Mouse (Mus musculus) neural tube, embryonic 15.5 days (tissue): Measurements from ENCODE around the gene Slc4a2. TPM values are rescaled to one million over a fixed set of nuclear protein-coding genes. Genes with fewer than 3 reads are reported as not detected.

Source experiments
- ATAC-seq: fragments of 200-750 bp; cut with Nextera tagmentation; 2 replicates; pipeline ENCODE4 v1.8.0; 2017; ENCODE audit warnings: mild to moderate bottlenecking, moderate TSS enrichment, moderate library complexity; ENCODE audit not compliant: low FRiP score
- H3K27ac ChIP-seq: fragments of 300-500 bp; sonication (generic); replicated peaks from 2 replicates; pipeline ENCODE4 v1.5.1; 2015; ENCODE audit warnings: mild to moderate bottlenecking, inconsistent platforms
- H3K27me3 ChIP-seq: fragments of 300-500 bp; sonication (generic); replicated peaks from 2 replicates; pipeline ENCODE4 v1.6.1; 2015; ENCODE audit warnings: inconsistent platforms
- H3K36me3 ChIP-seq: fragments of 300-500 bp; sonication (generic); 2 replicates; pipeline ENCODE4 v1.6.1; 2015; ENCODE audit warnings: inconsistent platforms
- H3K4me1 ChIP-seq: fragments of 300-500 bp; sonication (generic); 2 replicates; pipeline ENCODE4 v1.6.1; 2015; ENCODE audit warnings: inconsistent platforms
- H3K4me2 ChIP-seq: fragments of 300-500 bp; sonication (generic); 2 replicates; pipeline ENCODE4 v1.6.1; 2015; ENCODE audit warnings: inconsistent platforms, mild to moderate bottlenecking, moderate library complexity
- H3K4me3 ChIP-seq: fragments of 300-500 bp; sonication (generic); replicated peaks from 2 replicates; pipeline ENCODE4 v1.5.1; 2015; ENCODE audit warnings: mild to moderate bottlenecking, inconsistent platforms
- H3K9ac ChIP-seq: fragments of 300-500 bp; sonication (generic); replicated peaks from 2 replicates; pipeline ENCODE4 v1.6.1; 2015; ENCODE audit warnings: mild to moderate bottlenecking, inconsistent platforms
- H3K9me3 ChIP-seq: fragments of 300-500 bp; sonication (generic); replicated peaks from 2 replicates; pipeline ENCODE4 v1.6.1; 2016; ENCODE audit warnings: inconsistent platforms
- WGBS: fragments of 180-500 bp; shearing (Covaris S2); methylation state at CpG from one replicate; pipeline ENCODE4 v1.1.7; 2015; ENCODE audit warnings: mixed read lengths; 5-methylcytosine and 5-hydroxymethylcytosine counted together
- polyA plus RNA-seq: library from polyadenylated mRNA; unstranded; fragments of >200 nt; fragmentation: Nextera tagmentation; extraction: Ambion mirVana; gene quantifications from 2 replicates; pipeline ENCODE4 v1.2.1, GENCODE M21; 2015

The Slc4a2 gene
- polyA plus RNA-seq, 1 experiment from 2014 or later = 15.3 TPM

GRCm38 (mm10) chr5:24399686-24400085 is 24.0 kb upstream of the Slc4a2 start:
- Histone ChIP-seq H3K4me1 (peaks cover 15% of the 10 kb centered on the region), H3K27me3 (no peaks in the 10 kb centered on the region), H3K4me3 (no peak overlapping the region), H3K36me3 (peaks cover 14% of the 10 kb centered on the region), H3K27ac (no peak overlapping the region), H3K4me2 (no peak overlapping the region), H3K9ac (no peak overlapping the region), H3K9me3 (no peaks in the 10 kb centered on the region)
- 91% methylated on average over 10 of the region's 10 CpGs for WGBS
- ATAC-seq = no peak

DNA sequence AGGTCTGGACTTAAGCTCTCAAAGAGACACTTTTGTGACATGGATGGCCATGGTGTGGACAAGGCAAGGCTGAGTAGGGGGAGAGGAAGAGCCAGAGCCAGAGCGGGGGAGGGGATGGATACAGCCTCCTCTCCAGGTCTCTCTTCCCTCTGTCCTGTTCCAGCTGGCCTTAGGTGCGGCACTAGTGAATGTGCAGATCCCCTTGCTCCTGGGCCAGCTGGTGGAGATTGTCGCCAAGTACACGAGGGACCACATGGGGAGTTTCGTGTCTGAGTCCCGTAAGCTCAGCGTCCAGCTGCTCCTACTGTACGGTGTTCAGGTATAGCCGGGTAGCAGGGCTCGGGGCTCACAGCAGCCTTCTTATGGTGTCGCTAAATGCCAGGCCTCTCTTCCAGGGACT is 23.3 kb upstream of the Slc4a2 start:
- Histone ChIP-seq H3K27ac (no peak overlapping the region), H3K4me1 (peaks cover 8% of the 10 kb centered on the region), H3K4me3 (no peak overlapping the region), H3K9me3 (no peaks in the 10 kb centered on the region), H3K4me2 (no peak overlapping the region), H3K36me3 (peaks cover 18% of the 10 kb centered on the region), H3K27me3 (no peaks in the 10 kb centered on the region), H3K9ac (no peak overlapping the region)
- no peak for ATAC-seq
- WGBS = 90% methylated on average over 11 of the region's 11 CpGs

GRCm38 (mm10) chr5:24400911-24401605 is 22.6 kb upstream of the Slc4a2 start:
- Histone ChIP-seq H3K9ac (no peak overlapping the region), H3K27ac (no peak overlapping the region), H3K4me3 (no peak overlapping the region), H3K4me1 (peaks cover 6% of the 10 kb centered on the region; the same call in 1 of the 2 replicates), H3K9me3 (no peaks in the 10 kb centered on the region), H3K4me2 (no peak overlapping the region), H3K27me3 (no peaks in the 10 kb centered on the region), H3K36me3 (peaks cover 23% of the 10 kb centered on the region)
- 95% methylated on average over 5 of the region's 5 CpGs for WGBS
- ATAC-seq = no peak

GRCm38 (mm10) chr5:24401969-24402368 is 21.7 kb upstream of the Slc4a2 start:
- 0 out of 2 replicates have a peak, but pooled peaks have one; percentile 37 for ATAC-seq
- no peaks in the 10 kb centered on the region for H3K9me3 ChIP-seq
- no peak overlapping the region for H3K27ac ChIP-seq
- H3K36me3 ChIP-seq = peaks cover 31% of the 10 kb centered on the region
- H3K4me3 ChIP-seq = no peak overlapping the region
- 49% methylated on average over 9 of the region's 9 CpGs for WGBS
- no peaks in the 10 kb centered on the region for H3K27me3 ChIP-seq
- peaks cover 6% of the 10 kb centered on the region; the same call in 1 of the 2 replicates for H3K4me1 ChIP-seq
- no peak overlapping the region for H3K9ac ChIP-seq
- no peak overlapping the region for H3K4me2 ChIP-seq

- no peak for ATAC-seq
- Histone ChIP-seq H3K4me3 (no peak overlapping the region), H3K4me1 (peaks cover 6% of the 10 kb centered on the region; the same call in 1 of the 2 replicates), H3K9ac (no peak overlapping the region), H3K27me3 (no peaks in the 10 kb centered on the region), H3K36me3 (peaks cover 38% of the 10 kb centered on the region), H3K27ac (no peak overlapping the region), H3K4me2 (no peak overlapping the region), H3K9me3 (no peaks in the 10 kb centered on the region)
- WGBS = 79% methylated on average over 6 of the region's 6 CpGs
Observed at GRCm38 (mm10) chr5:24404594-24405360, 18.9 kb upstream of the Slc4a2 start.

GRCm38 (mm10) chr5:24405389-24405876 is 18.2 kb upstream of the Slc4a2 start:
- Histone ChIP-seq H3K4me3 (no peak overlapping the region), H3K27me3 (no peaks in the 10 kb centered on the region), H3K4me1 (peaks cover 6% of the 10 kb centered on the region; the same call in 1 of the 2 replicates), H3K4me2 (no peak overlapping the region), H3K36me3 (peaks cover 36% of the 10 kb centered on the region), H3K9ac (no peak overlapping the region), H3K27ac (no peak overlapping the region), H3K9me3 (no peaks in the 10 kb centered on the region)
- ATAC-seq = no peak
- WGBS = 74% methylated on average over 3 of the region's 3 CpGs

DNA sequence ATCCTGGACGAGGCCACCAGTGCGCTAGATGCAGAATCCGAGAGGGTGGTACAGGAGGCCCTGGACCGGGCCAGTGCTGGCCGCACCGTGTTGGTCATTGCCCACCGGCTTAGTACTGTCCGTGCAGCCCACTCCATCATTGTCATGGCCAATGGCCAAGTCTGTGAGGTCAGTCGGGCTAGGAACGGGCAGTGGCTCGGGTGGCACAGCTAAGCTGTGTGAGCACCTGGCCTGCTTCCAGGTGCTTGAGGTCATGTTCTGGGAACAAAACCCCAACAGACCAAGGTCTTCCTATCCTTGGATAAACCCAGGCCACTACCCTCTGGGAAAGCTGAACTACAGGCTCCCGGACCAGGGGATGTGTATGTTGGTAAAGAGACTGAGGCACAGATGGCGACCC is 15.0 kb upstream of the Slc4a2 start:
- H3K9ac ChIP-seq = no peak overlapping the region
- no peak for ATAC-seq
- H3K9me3 ChIP-seq = no peaks in the 10 kb centered on the region
- H3K36me3 ChIP-seq = peaks cover 24% of the 10 kb centered on the region
- no peak overlapping the region for H3K4me2 ChIP-seq
- no peaks in the 10 kb centered on the region for H3K4me1 ChIP-seq
- H3K4me3 ChIP-seq = no peak overlapping the region
- no peak overlapping the region for H3K27ac ChIP-seq
- WGBS = 92% methylated on average over 13 of the region's 13 CpGs
- H3K27me3 ChIP-seq = no peaks in the 10 kb centered on the region

GRCm38 (mm10) chr5:24409466-24409865 is 14.2 kb upstream of the Slc4a2 start:
- Histone ChIP-seq H3K9ac (no peak overlapping the region), H3K36me3 (peaks cover 24% of the 10 kb centered on the region), H3K27ac (no peak overlapping the region), H3K9me3 (no peaks in the 10 kb centered on the region), H3K4me2 (no peak overlapping the region), H3K4me3 (no peak overlapping the region), H3K4me1 (no peaks in the 10 kb centered on the region), H3K27me3 (no peaks in the 10 kb centered on the region)
- 78% methylated on average over 2 of the region's 2 CpGs for WGBS
- ATAC-seq = no peak

DNA sequence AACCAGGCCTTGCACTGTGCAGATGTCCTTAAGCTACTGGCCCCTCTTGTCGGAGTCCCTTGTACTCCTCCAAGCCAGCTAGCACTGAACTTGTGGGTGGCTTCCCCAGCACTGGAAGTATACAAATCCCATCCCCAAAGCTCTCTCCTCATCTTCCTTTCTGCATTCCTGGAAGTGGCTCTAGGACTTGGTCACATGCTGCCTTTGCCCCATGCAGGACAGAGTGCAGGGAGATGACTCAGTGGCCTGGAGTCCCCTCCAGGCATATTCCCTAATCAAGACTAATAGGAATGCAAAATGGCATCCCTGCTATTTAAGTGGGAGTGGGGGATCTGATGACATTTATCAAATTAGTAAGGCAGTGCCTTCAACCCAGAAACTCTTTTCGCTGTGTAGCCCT is 11.6 kb upstream of the Slc4a2 start:
- no peaks in the 10 kb centered on the region for H3K9me3 ChIP-seq
- 90% methylated on average over 2 of the region's 2 CpGs for WGBS
- H3K4me3 ChIP-seq = no peak overlapping the region
- H3K9ac ChIP-seq = no peak overlapping the region
- no peaks in the 10 kb centered on the region for H3K27me3 ChIP-seq
- no peak for ATAC-seq
- peaks cover 5% of the 10 kb centered on the region for H3K36me3 ChIP-seq
- H3K4me2 ChIP-seq = no peak overlapping the region
- H3K4me1 ChIP-seq = peaks cover 12% of the 10 kb centered on the region
- no peak overlapping the region for H3K27ac ChIP-seq

DNA sequence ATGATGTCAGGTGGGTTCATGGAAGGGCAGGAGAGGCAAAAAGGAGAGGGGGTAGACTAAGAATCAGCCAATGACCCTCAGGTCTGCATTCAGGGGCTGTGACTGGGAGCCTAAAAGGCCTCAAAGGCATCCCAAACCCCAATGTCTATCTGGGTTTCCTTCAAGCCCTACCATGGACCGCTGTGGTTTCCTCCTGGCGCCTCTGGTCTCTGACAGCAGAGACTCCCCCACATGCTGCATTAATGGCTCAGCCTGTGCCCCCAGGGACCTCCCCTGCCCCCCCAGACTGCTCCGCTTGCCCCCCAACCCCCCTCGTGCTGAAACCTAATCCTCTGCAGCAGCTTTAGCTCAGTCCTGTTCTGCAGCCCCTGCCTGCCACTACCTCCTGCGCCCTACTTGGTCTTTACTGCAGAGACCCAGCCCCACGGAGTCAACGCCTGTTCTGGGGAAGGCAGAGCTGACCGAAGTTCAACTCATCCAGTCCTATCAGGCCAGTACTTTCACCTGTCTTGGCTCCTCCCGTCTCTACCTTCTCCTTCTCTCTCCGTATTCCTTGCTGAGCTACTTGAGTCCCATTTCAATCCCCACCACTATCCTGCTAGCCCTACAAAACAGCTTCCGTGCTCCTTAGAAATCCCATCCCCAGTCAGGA is 10.5 kb upstream of the Slc4a2 start, which contains the start of gene Asic3:
Asic3 (plus strand) TSS at position 351 of the 652 bp plus-strand sequence.
- Histone ChIP-seq H3K9me3 (no peaks in the 10 kb centered on the region), H3K36me3 (peaks cover 3% of the 10 kb centered on the region), H3K27ac (no peak within 1 kb of the TSS), H3K27me3 (no peaks in the 10 kb centered on the region), H3K4me3 (no peak within 1 kb of the TSS), H3K4me2 (no peak within 1 kb of the TSS), H3K4me1 (peaks cover 12% of the 10 kb centered on the region), H3K9ac (no peak within 1 kb of the TSS)
- 52% methylated on average over 11 of the region's 11 CpGs for WGBS
- ATAC-seq = no peak

DNA sequence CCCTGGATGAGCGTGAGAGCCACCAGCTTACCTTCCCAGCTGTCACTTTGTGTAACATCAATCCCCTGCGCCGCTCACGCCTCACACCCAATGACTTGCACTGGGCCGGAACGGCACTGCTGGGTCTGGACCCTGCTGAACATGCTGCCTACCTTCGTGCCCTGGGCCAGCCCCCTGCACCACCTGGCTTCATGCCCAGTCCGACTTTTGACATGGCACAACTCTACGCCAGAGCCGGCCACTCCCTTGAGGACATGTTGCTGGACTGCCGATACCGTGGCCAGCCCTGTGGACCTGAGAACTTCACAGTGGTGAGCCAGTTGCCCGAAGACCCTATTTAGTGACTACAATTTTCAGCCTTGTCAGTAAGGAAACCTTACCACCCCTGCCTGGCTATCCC is 9.7 kb upstream of the Slc4a2 start:
- H3K36me3 ChIP-seq = peaks cover 11% of the 10 kb centered on the region
- peaks cover 14% of the 10 kb centered on the region for H3K4me1 ChIP-seq
- H3K4me2 ChIP-seq = no peak overlapping the region
- 84% methylated on average over 13 of the region's 13 CpGs for WGBS
- no peak overlapping the region for H3K9ac ChIP-seq
- ATAC-seq = no peak
- H3K9me3 ChIP-seq = no peaks in the 10 kb centered on the region
- no peak overlapping the region for H3K4me3 ChIP-seq
- no peak overlapping the region for H3K27ac ChIP-seq
- no peaks in the 10 kb centered on the region for H3K27me3 ChIP-seq
